Mouse (Mus musculus) CH12.LX (cell line): ENCODE results near the gene Lipn. TPM values are rescaled to one million over a fixed set of nuclear protein-coding genes. Genes with fewer than 3 reads are reported as not detected.
A peak's percentile ranks its signal among the peaks of the same experiment; 100 is the strongest.

Experiments
- DNase-seq: peaks from one replicate; pipeline ENCODE4 v3.0.0-alpha.2; 2013; ENCODE audit errors: extremely low read depth
- H3K27ac ChIP-seq: 2 replicates; pipeline ENCODE4 v1.5.1; 2012; ENCODE audit warnings: low read depth, mild to moderate bottlenecking, control low read depth, moderate library complexity; ENCODE audit not compliant: insufficient read depth
- H3K27me3 ChIP-seq: replicated peaks from 2 replicates; pipeline ENCODE3; 2012; ENCODE audit warnings: inconsistent platforms
- H3K36me3 ChIP-seq, 2 experiments: replicated peaks in 1 of 2; 2 replicates each; pipeline versions ENCODE3 to v1.6.1; 2012; ENCODE audit warnings: inconsistent platforms in 1 of 2, low read length in 1 of 2, mild to moderate bottlenecking in 1 of 2, mixed read lengths in 1 of 2, moderate library complexity in 1 of 2; ENCODE audit not compliant: control insufficient read depth in 1 of 2, insufficient read depth in 1 of 2
- H3K4me1 ChIP-seq, 2 experiments: 2 replicates each; pipeline ENCODE4 v1.6.1; 2012; ENCODE audit warnings: inconsistent platforms in 1 of 2, moderate library complexity in 1 of 2; ENCODE audit not compliant: insufficient read depth in 2 of 2, control insufficient read depth in 1 of 2
- H3K4me2 ChIP-seq: 2 replicates; pipeline ENCODE4 v1.6.1; 2012; ENCODE audit warnings: low read depth, mild to moderate bottlenecking, control low read depth; ENCODE audit not compliant: poor library complexity, insufficient read depth, severe bottlenecking
- H3K4me3 ChIP-seq, 3 experiments: fragments of 150-350 bp in 1 of 3; sonication (generic) in 1 of 3; replicated peaks in 1 of 3; 2 replicates each; pipeline versions ENCODE3 to v1.5.1; 2011 to 2012; ENCODE audit warnings: low read depth in 2 of 3, low read length in 2 of 3, mild to moderate bottlenecking in 2 of 3, moderate library complexity in 2 of 3, control low read depth in 1 of 3, improper control_type of control experiment in 1 of 3, inconsistent platforms in 1 of 3, mixed read lengths in 1 of 3; ENCODE audit not compliant: poor library complexity in 1 of 3
- H3K79me2 ChIP-seq: replicated peaks from 2 replicates; pipeline ENCODE4 v1.6.1; 2012; ENCODE audit warnings: mild to moderate bottlenecking, moderate library complexity; ENCODE audit not compliant: control insufficient read depth, poor library complexity, insufficient read depth, severe bottlenecking; ENCODE audit errors: extremely low read depth
- H3K9ac ChIP-seq: 2 replicates; pipeline ENCODE4 v1.6.1; 2012; ENCODE audit warnings: low read depth, mild to moderate bottlenecking, control low read depth, moderate library complexity; ENCODE audit not compliant: insufficient read depth
- H3K9me3 ChIP-seq: replicated peaks from 2 replicates; pipeline ENCODE3; 2012; ENCODE audit warnings: low read length, inconsistent platforms, mixed read lengths
- BHLHE40 ChIP-seq: IDR thresholded peaks from 2 replicates; pipeline ENCODE4 v1.6.1; 2011; ENCODE audit warnings: mild to moderate bottlenecking, low read depth, low read length, improper control_type of control experiment
- CTCF ChIP-seq, 2 experiments: IDR thresholded peaks in 1 of 2; conservative IDR thresholded peaks in 1 of 2; 2 replicates each; pipeline ENCODE4 v1.5.1; 2011 to 2012; ENCODE audit warnings: low read depth in 2 of 2, low read length in 2 of 2, improper control_type of control experiment in 1 of 2, inconsistent platforms in 1 of 2, mild to moderate bottlenecking in 1 of 2, moderate library complexity in 1 of 2
- E2F4 ChIP-seq: IDR thresholded peaks from 2 replicates; pipeline ENCODE4 v1.6.1; 2011; ENCODE audit warnings: low read depth, low read length, improper control_type of control experiment; ENCODE audit not compliant: insufficient replicate concordance
- EP300 ChIP-seq: IDR thresholded peaks from 2 replicates; pipeline ENCODE4 v1.6.1; 2011; ENCODE audit warnings: low read length, improper control_type of control experiment
- ETS1 ChIP-seq: conservative IDR thresholded peaks from 2 replicates; pipeline ENCODE4 v1.6.1; 2012; ENCODE audit warnings: low read depth, mild to moderate bottlenecking, inconsistent platforms, low read length, improper control_type of control experiment, moderate library complexity
- HCFC1 ChIP-seq: IDR thresholded peaks from 2 replicates; pipeline ENCODE4 v1.6.1; 2012; ENCODE audit warnings: low read depth, mild to moderate bottlenecking, inconsistent platforms, low read length, improper control_type of control experiment
- MAFK ChIP-seq: IDR thresholded peaks from 2 replicates; pipeline ENCODE4 v1.6.1; 2011; ENCODE audit warnings: low read length, improper control_type of control experiment; ENCODE audit not compliant: insufficient replicate concordance
- MEF2A ChIP-seq: IDR thresholded peaks from 2 replicates; pipeline ENCODE4 v1.6.1; 2014; ENCODE audit warnings: low read depth, mild to moderate bottlenecking, inconsistent platforms, low read length, improper control_type of control experiment, borderline replicate concordance
- MXI1 ChIP-seq: IDR thresholded peaks from 2 replicates; pipeline ENCODE4 v1.6.1; 2011; ENCODE audit warnings: mild to moderate bottlenecking, low read depth, low read length, improper control_type of control experiment
- MYC ChIP-seq: IDR thresholded peaks from 2 replicates; pipeline ENCODE4 v1.6.1; 2011; ENCODE audit warnings: low read depth, mild to moderate bottlenecking, improper control_type of control experiment, low read length
- NRF1 ChIP-seq: IDR thresholded peaks from 2 replicates; pipeline ENCODE4 v1.6.1; 2014; ENCODE audit warnings: low read depth, mild to moderate bottlenecking, inconsistent platforms, low read length, improper control_type of control experiment, moderate library complexity
- PAX5 ChIP-seq: IDR thresholded peaks from 2 replicates; pipeline ENCODE4 v1.6.1; 2012; ENCODE audit warnings: low read length, inconsistent platforms, mixed read lengths
- POLR2AphosphoS2 ChIP-seq: IDR thresholded peaks from 2 replicates; pipeline ENCODE4 v1.6.1; 2011; ENCODE audit warnings: low read depth, low read length, improper control_type of control experiment
- RAD21 ChIP-seq: IDR thresholded peaks from 2 replicates; pipeline ENCODE4 v1.6.1; 2011; ENCODE audit warnings: low read depth, mild to moderate bottlenecking, low read length, improper control_type of control experiment, moderate library complexity
- RCOR1 ChIP-seq: conservative IDR thresholded peaks from 2 replicates; pipeline ENCODE4 v1.6.1; 2012; ENCODE audit warnings: low read depth, mild to moderate bottlenecking, inconsistent platforms, low read length, improper control_type of control experiment
- SIN3A ChIP-seq: IDR thresholded peaks from 2 replicates; pipeline ENCODE4 v1.6.1; 2012; ENCODE audit warnings: low read length, improper control_type of control experiment, inconsistent platforms
- SMC3 ChIP-seq: IDR thresholded peaks from 2 replicates; pipeline ENCODE4 v1.6.1; 2011; ENCODE audit warnings: low read depth, low read length, improper control_type of control experiment
- TBP ChIP-seq: conservative IDR thresholded peaks from 2 replicates; pipeline ENCODE4 v1.6.1; 2011; ENCODE audit warnings: low read depth, low read length, improper control_type of control experiment
- TCF12 ChIP-seq: IDR thresholded peaks from 2 replicates; pipeline ENCODE4 v1.6.1; 2014; ENCODE audit warnings: low read depth, mild to moderate bottlenecking, inconsistent platforms, low read length, improper control_type of control experiment
- ZMIZ1 ChIP-seq: IDR thresholded peaks from 2 replicates; pipeline ENCODE4 v1.6.1; 2012; ENCODE audit warnings: low read depth, mild to moderate bottlenecking, inconsistent platforms, low read length, improper control_type of control experiment
- dilution Hi-C: fragments of 300-500 bp; cut with MboI; formaldehyde crosslinking; loops from 2 replicates; pipeline ENCODE4 v1.14.3; 2020; ENCODE audit warnings: low sequenced_read_pairs; ENCODE audit not compliant: extremely low pct_unique_long_range_greater_than_20kb, extremely low pct_ligation_motif_present
- in situ Hi-C: fragments of 300-500 bp; cut with MboI; formaldehyde crosslinking; loops from 3 replicates; pipeline ENCODE4 v1.14.3; 2019; ENCODE audit warnings: low sequenced_read_pairs, low pct_ligation_motif_present, low pct_unique_long_range_greater_than_20kb, mixed read lengths
- polyA plus RNA-seq: library from polyadenylated mRNA; unstranded; fragments of >175 nt; gene quantifications from 2 replicates; pipeline ENCODE4 v1.2.1, GENCODE M21; 2012; ENCODE audit warnings: low read depth; ENCODE audit not compliant: insufficient read length
- total RNA-seq, 2 experiments: library from RNA; depleted of rRNA; stranded (reverse); fragments of 300-350 nt in 1 of 2; fragments of >200 nt in 1 of 2; gene quantifications; 2 replicates each; pipeline ENCODE4 v1.2.3; 2012 to 2014

Lipn gene
- total and polyA plus RNA-seq, 3 experiments, result not detected

GRCm38 (mm10) chr19:34095381-34095780 is 28.2 kb downstream of the Lipn start:
- Histone ChIP-seq H3K27me3 (no peaks in the 10 kb centered on the region), H3K36me3 (no peaks in the 10 kb centered on the region), H3K27ac (no peak overlapping the region), H3K9ac (no peak overlapping the region), H3K4me3 (no peak overlapping the region), H3K4me2 (no peak overlapping the region), H3K4me1 (no peaks in the 10 kb centered on the region), H3K79me2 (no peaks in the 10 kb centered on the region), H3K9me3 (no peaks in the 10 kb centered on the region)
- dilution Hi-C loops (no loop called here), in situ Hi-C loops (no loop called here)
- TF ChIP-seq SIN3A, result no peak
- TF ChIP-seq MAFK, result no peak
- TF ChIP-seq BHLHE40, result no peak
- TF ChIP-seq MXI1, result no peak
- DNase-seq, result no peak

- H3K27me3 ChIP-seq, result no peaks in the 10 kb centered on the region
- no peak overlapping the region for H3K9ac ChIP-seq
- in situ Hi-C loops (no loop called here), dilution Hi-C loops (no loop called here)
- no peak overlapping the region for H3K4me2 ChIP-seq
- no peaks in the 10 kb centered on the region for H3K9me3 ChIP-seq
- H3K4me3 ChIP-seq, result no peak overlapping the region
- TF ChIP-seq MXI1, result no peak
- TF ChIP-seq RAD21, result peak; percentile 61
- no peak for TF ChIP-seq RCOR1
- peak in 1 of 2 experiments; percentile 62; a peak in 2 of 4 replicates for TF ChIP-seq CTCF (conservative IDR thresholded peaks at IDR 0.05 in 1 of 2, IDR thresholded peaks at IDR 0.05 in 1 of 2; ENCODE audit: low read depth in 2 of 2, low read length in 2 of 2)
- TF ChIP-seq NRF1, result no peak
- TF ChIP-seq MAFK, result no peak
- no peak for TF ChIP-seq HCFC1
- no peak for TF ChIP-seq BHLHE40
- TF ChIP-seq SMC3, result peak; percentile 48
- no peak for TF ChIP-seq EP300
- TF ChIP-seq TBP, result no peak
- H3K27ac ChIP-seq, result no peak overlapping the region
- peak; percentile 11 for DNase-seq
- no peaks in the 10 kb centered on the region for H3K4me1 ChIP-seq
- no peaks in the 10 kb centered on the region for H3K79me2 ChIP-seq
- no peaks in the 10 kb centered on the region for H3K36me3 ChIP-seq
These were observed 29.1 kb downstream of the Lipn start for GRCm38 (mm10) chr19:34096228-34096627.

GRCm38 (mm10) chr19:34100633-34101032 is 33.5 kb downstream of the Lipn start, which contains the start of gene Lipm:
Gene Lipm, plus strand, starts transcription at chr19:34100933.
- no peaks in the 10 kb centered on the region for H3K79me2 ChIP-seq
- dilution Hi-C loops (no loop called here), in situ Hi-C loops (no loop called here)
- no peak within 1 kb of the TSS for H3K4me3 ChIP-seq
- TF ChIP-seq EP300, result no peak
- no peak for TF ChIP-seq ETS1
- no peak for TF ChIP-seq POLR2AphosphoS2
- no peak for TF ChIP-seq MEF2A
- no peak for TF ChIP-seq E2F4
- TF ChIP-seq MYC, result no peak
- TF ChIP-seq ZMIZ1, result no peak
- TF ChIP-seq TCF12, result no peak
- no peak for TF ChIP-seq PAX5
- no peak for TF ChIP-seq TBP
- TF ChIP-seq MXI1, result no peak
- no peaks in the 10 kb centered on the region for H3K4me1 ChIP-seq
- H3K4me2 ChIP-seq, result peak within 1 kb of the TSS; percentile 44; the same call in 1 of the 2 replicates
- H3K27me3 ChIP-seq, result no peaks in the 10 kb centered on the region
- no peaks in the 10 kb centered on the region for H3K9me3 ChIP-seq
- no peak within 1 kb of the TSS for H3K9ac ChIP-seq
- H3K27ac ChIP-seq, result no peak within 1 kb of the TSS
- no peak for DNase-seq
- no peaks in the 10 kb centered on the region for H3K36me3 ChIP-seq
